Mouse (Mus musculus): ENCODE measurements around the gene Mipep. TPM values are rescaled to one million over a fixed set of nuclear protein-coding genes. Genes with fewer than 3 reads are reported as not detected.

Gene Mipep
- polyA plus RNA-seq, 1 experiment: 109 TPM

GRCm38 (mm10) chr14:60916661-60917060 lies 132.3 kb downstream of the Mipep start:
- Histone ChIP-seq H3K27me3 (ENCODE audit: control insufficient read depth, insufficient read depth, low read length) (no peaks in the 10 kb centered on the region), H3K4me3 (ENCODE audit: control insufficient read depth, low read depth, low read length) (no peak overlapping the region), H3K4me1 (ENCODE audit: control insufficient read depth, insufficient read depth, low read length) (no peaks in the 10 kb centered on the region), H3K36me3 (ENCODE audit: control insufficient read depth, insufficient read depth, low read length) (no peaks in the 10 kb centered on the region), H3K27ac (ENCODE audit: control insufficient read depth, insufficient read depth, low read depth, low read length) (no peak overlapping the region)
- TF ChIP-seq POLR2A (IDR thresholded peaks at IDR 0.05; ENCODE audit: control insufficient read depth, low read depth, low read length) (no peak), CTCF (IDR thresholded peaks at IDR 0.05; ENCODE audit: control insufficient read depth, insufficient read depth, insufficient replicate concordance, low read depth, low read length) (no peak)

- no peak overlapping the region for H3K27ac ChIP-seq (ENCODE audit: control insufficient read depth, insufficient read depth, low read depth, low read length)
- H3K4me3 ChIP-seq (ENCODE audit: control insufficient read depth, low read depth, low read length): no peak overlapping the region
- no peaks in the 10 kb centered on the region for H3K36me3 ChIP-seq (ENCODE audit: control insufficient read depth, insufficient read depth, low read length)
- H3K4me1 ChIP-seq (ENCODE audit: control insufficient read depth, insufficient read depth, low read length): no peaks in the 10 kb centered on the region
- H3K27me3 ChIP-seq (ENCODE audit: control insufficient read depth, insufficient read depth, low read length): no peaks in the 10 kb centered on the region
- no peak for TF ChIP-seq POLR2A (IDR thresholded peaks at IDR 0.05; ENCODE audit: control insufficient read depth, low read depth, low read length)
- no peak for TF ChIP-seq CTCF (IDR thresholded peaks at IDR 0.05; ENCODE audit: control insufficient read depth, insufficient read depth, insufficient replicate concordance, low read depth, low read length)
These were observed 141.6 kb downstream of the Mipep start for GRCm38 (mm10) chr14:60926011-60926410.

DNA sequence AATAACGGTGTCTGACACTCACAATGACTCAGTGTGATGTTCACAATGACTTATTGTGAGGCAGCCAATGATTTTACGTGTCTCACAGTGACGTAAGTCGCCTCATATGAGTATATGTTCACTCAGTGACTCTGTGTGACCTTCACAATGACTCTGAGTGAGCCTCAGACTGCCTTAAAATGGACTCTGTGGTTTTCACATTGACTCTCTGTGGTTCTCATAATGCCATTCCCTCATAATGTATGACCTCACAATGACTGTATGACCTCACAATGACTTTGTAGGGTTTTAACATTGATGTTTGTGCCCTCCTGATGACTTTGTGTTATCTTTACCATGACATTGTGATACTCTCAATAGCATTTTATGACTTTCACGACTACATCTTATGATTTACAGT lies 151.3 kb downstream of the Mipep start:
- H3K4me1 ChIP-seq (ENCODE audit: control insufficient read depth, insufficient read depth, low read length): no peaks in the 10 kb centered on the region
- no peaks in the 10 kb centered on the region for H3K27me3 ChIP-seq (ENCODE audit: control insufficient read depth, insufficient read depth, low read length)
- no peak overlapping the region for H3K4me3 ChIP-seq (ENCODE audit: control insufficient read depth, low read depth, low read length)
- H3K27ac ChIP-seq (ENCODE audit: control insufficient read depth, insufficient read depth, low read depth, low read length): peak overlapping the region; percentile 21; the same call in 1 of the 2 replicates
- TF ChIP-seq CTCF (IDR thresholded peaks at IDR 0.05; ENCODE audit: control insufficient read depth, insufficient read depth, insufficient replicate concordance, low read depth, low read length) (no peak), POLR2A (IDR thresholded peaks at IDR 0.05; ENCODE audit: control insufficient read depth, low read depth, low read length) (no peak)
- no peaks in the 10 kb centered on the region for H3K36me3 ChIP-seq (ENCODE audit: control insufficient read depth, insufficient read depth, low read length)

DNA sequence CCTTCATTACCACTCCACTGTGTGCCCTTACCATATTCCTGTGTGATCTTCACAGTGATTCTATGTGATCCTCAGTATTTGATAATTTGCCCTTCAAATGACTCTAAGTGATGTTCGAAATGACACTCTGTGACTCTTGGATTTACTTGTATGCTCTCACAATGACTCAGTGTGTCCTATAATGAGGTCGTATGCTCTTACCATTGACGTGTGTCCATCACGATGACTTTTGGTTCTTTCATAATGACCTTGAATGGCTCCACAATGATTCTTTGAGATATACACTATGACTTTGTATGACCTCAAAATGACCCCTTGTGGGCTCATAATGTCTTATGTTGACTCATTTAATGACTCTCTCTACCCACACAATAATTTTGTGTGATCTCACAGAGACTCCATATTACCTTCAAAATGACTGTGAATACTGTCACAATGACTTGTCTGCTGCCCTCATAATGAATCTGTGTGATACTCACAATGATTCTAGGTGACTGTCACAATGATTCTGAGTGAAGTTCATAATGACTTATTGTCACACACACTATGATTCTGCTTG lies 153.2 kb downstream of the Mipep start:
- Histone ChIP-seq H3K27ac (ENCODE audit: control insufficient read depth, insufficient read depth, low read depth, low read length) (no peak overlapping the region), H3K4me1 (ENCODE audit: control insufficient read depth, insufficient read depth, low read length) (no peaks in the 10 kb centered on the region), H3K36me3 (ENCODE audit: control insufficient read depth, insufficient read depth, low read length) (no peaks in the 10 kb centered on the region), H3K4me3 (ENCODE audit: control insufficient read depth, low read depth, low read length) (no peak overlapping the region), H3K27me3 (ENCODE audit: control insufficient read depth, insufficient read depth, low read length) (no peaks in the 10 kb centered on the region)
- no peak for TF ChIP-seq POLR2A (IDR thresholded peaks at IDR 0.05; ENCODE audit: control insufficient read depth, low read depth, low read length)
- no peak for TF ChIP-seq CTCF (IDR thresholded peaks at IDR 0.05; ENCODE audit: control insufficient read depth, insufficient read depth, insufficient replicate concordance, low read depth, low read length)

Other genes with a start within 250 kb of the Mipep start
- gene Spata13, start 150.6 kb upstream of the Mipep start, polyA plus RNA-seq (2012; rRNA removed): 3.3 and 4.2 TPM in 2 replicates
- gene C1qtnf9, start 16.4 kb upstream of the Mipep start, polyA plus RNA-seq (2012; rRNA removed): 0.91 and 1.1 TPM in 2 replicates

Data from testis, adult 2 months (tissue).